Mouse (Mus musculus) liver, postnatal 0 days (tissue): Measurements from ENCODE around the gene Prex1.

Experiments
- CTCF ChIP-seq: sonication (generic); IDR thresholded peaks from 2 replicates; pipeline ENCODE4 v1.5.1; 2016; ENCODE audit warnings: antibody characterized with exemption, low read depth
- EP300 ChIP-seq: IDR thresholded peaks from 2 replicates; pipeline ENCODE4 v1.6.1; 2016; ENCODE audit warnings: antibody characterized with exemption, low read depth, mild to moderate bottlenecking

- TF ChIP-seq CTCF, result no peak
- TF ChIP-seq EP300, result no peak
Observed at GRCm38 (mm10) chr2:166651317-166652030, 62.2 kb downstream of the Prex1 start.
